Comparison of ENCODE assay signal across 14 mouse cellular contexts in genomic region chr2:154707830-154708385, GRCm38 (mm10). TPM values are rescaled to one million over a fixed set of nuclear protein-coding genes. Genes with fewer than 3 reads are reported as not detected.
DNase-seq lines count a peak whose midpoint lies in the region; ATAC-seq and TF ChIP-seq lines count a peak whose summit lies in the region.
"Had no signal": no experiment of that assay in that cellular context is flagged by ENCODE, and none has a peak within 500 bp of the region (broad histone marks: within the 10 kb centered on the region; RNA-seq: fewer than 3 reads in every experiment).

No protein-coding gene starts in this region.

- WGBS in forebrain, embryonic 15.5 days: 47% methylated on average over 7 of the region's 7 CpGs
- WGBS in forebrain, embryonic 12.5 days: 74% methylated on average over 7 of the region's 7 CpGs

- H3K27ac ChIP-seq in forebrain, embryonic 15.5 days (replicated peaks): no peak overlapping the region
- no peak overlapping the region for H3K27ac ChIP-seq in forebrain, embryonic 12.5 days
- H3K27ac ChIP-seq in layer of hippocampus, adult 2 months: no peak overlapping the region
- H3K27ac ChIP-seq: midbrain, embryonic 15.5 days; stomach, postnatal 0 days had no signal

- H3K4me2 ChIP-seq in forebrain, embryonic 15.5 days (replicated peaks): no peak overlapping the region
- no peak overlapping the region for H3K4me2 ChIP-seq in forebrain, embryonic 12.5 days
- H3K4me2 ChIP-seq: midbrain, embryonic 15.5 days had no signal

- no peaks in the 10 kb centered on the region for H3K9me3 ChIP-seq in forebrain, embryonic 15.5 days
- no peaks in the 10 kb centered on the region for H3K9me3 ChIP-seq in forebrain, embryonic 12.5 days
- H3K9me3 ChIP-seq: midbrain, embryonic 15.5 days had no signal

- H3K27me3 ChIP-seq in forebrain, embryonic 15.5 days: 0 out of 2 replicates have a peak, but pooled peaks cover 3% of the 10 kb centered on the region
- 0 out of 2 replicates have a peak, but pooled peaks cover 3% of the 10 kb centered on the region for H3K27me3 ChIP-seq in forebrain, embryonic 12.5 days
- H3K27me3 ChIP-seq: midbrain, embryonic 15.5 days had no signal

- no peak overlapping the region for H3K9ac ChIP-seq in forebrain, embryonic 15.5 days (replicated peaks)
- no peak overlapping the region for H3K9ac ChIP-seq in forebrain, embryonic 12.5 days
- H3K9ac ChIP-seq: midbrain, embryonic 15.5 days had no signal

- H3K4me1 ChIP-seq in forebrain, embryonic 15.5 days: peaks cover 12% of the 10 kb centered on the region
- peaks cover 3% of the 10 kb centered on the region; the same call in 1 of the 2 replicates for H3K4me1 ChIP-seq in forebrain, embryonic 12.5 days

- ATAC-seq in forebrain, embryonic 15.5 days (replicated peaks): peak; percentile 55
- no peak for ATAC-seq in forebrain, embryonic 12.5 days (ENCODE audit: low FRiP score)
- ATAC-seq: midbrain, embryonic 15.5 days had no signal

- TF ChIP-seq CTCF in layer of hippocampus, adult 2 months (conservative IDR thresholded peaks at IDR 0.05): no peak

- no peak overlapping the region for H3K4me3 ChIP-seq in forebrain, embryonic 15.5 days
- H3K4me3 ChIP-seq in forebrain, embryonic 12.5 days (replicated peaks): no peak overlapping the region
- H3K4me3 ChIP-seq in layer of hippocampus, adult 2 months: no peak overlapping the region
- H3K4me3 ChIP-seq: midbrain, embryonic 15.5 days had no signal

- H3K36me3 ChIP-seq in forebrain, embryonic 15.5 days: no peaks in the 10 kb centered on the region
- no peaks in the 10 kb centered on the region for H3K36me3 ChIP-seq in forebrain, embryonic 12.5 days (replicated peaks)
- H3K36me3 ChIP-seq: midbrain, embryonic 15.5 days had no signal

- DNase-seq in adrenal gland, postnatal 14 days: peak; percentile 37
- no peak for DNase-seq in adrenal gland, postnatal 36 days
- DNase-seq in layer of hippocampus, adult 2 months (ENCODE audit: low spot score in 2 of 2): peak; percentile 25 to 44
- no peak for DNase-seq in layer of hippocampus, adult 9-10 months (ENCODE audit: low spot score)
- peak; percentile 54 for DNase-seq in layer of hippocampus, adult 9-11 months
- DNase-seq in kidney, adult 8-10 months: no peak
- DNase-seq: cerebellum, adult 8-10 months; lung, adult 18-20 months; right cerebral cortex, postnatal 14 days; thymus, postnatal 14 days had no signal

RNA-seq across cellular contexts. Expression of gene Chmp4b, which starts 56.4 kb away (rescaled TPM):
- total RNA-seq in adrenal gland, postnatal 14 days (2021): 195 and 201 TPM in 2 replicates
- total RNA-seq in adrenal gland, postnatal 36 days (2021): 100 to 1,000 TPM; 220 to 259 TPM
- 23.9 and 25.0 TPM in 2 replicates for polyA plus RNA-seq in forebrain, embryonic 15.5 days (2015; fragmentation: Nextera tagmentation; extraction: Ambion mirVana)
- 20.9 and 21.8 TPM in 2 replicates for polyA plus RNA-seq in forebrain, embryonic 12.5 days (2016; fragmentation: Nextera tagmentation; extraction: Ambion mirVana)
- total RNA-seq in layer of hippocampus, adult 2 months (2021): 100 to 1,000 TPM; 206 to 215 TPM

Comparison
In these comparisons a context has a peak if more than half of its experiments do, and no peak if none do; other contexts are left out.
1. DNase-seq: peak in adrenal gland, postnatal 14 days (single experiment), layer of hippocampus, adult 2 months (2 of 2) and layer of hippocampus, adult 9-11 months (single experiment); none in adrenal gland, postnatal 36 days (0 of 2), layer of hippocampus, adult 9-10 months (single experiment) and kidney, adult 8-10 months (0 of 2).